8 mouse cellular contexts compared by ENCODE assay signal in the genomic region with DNA sequence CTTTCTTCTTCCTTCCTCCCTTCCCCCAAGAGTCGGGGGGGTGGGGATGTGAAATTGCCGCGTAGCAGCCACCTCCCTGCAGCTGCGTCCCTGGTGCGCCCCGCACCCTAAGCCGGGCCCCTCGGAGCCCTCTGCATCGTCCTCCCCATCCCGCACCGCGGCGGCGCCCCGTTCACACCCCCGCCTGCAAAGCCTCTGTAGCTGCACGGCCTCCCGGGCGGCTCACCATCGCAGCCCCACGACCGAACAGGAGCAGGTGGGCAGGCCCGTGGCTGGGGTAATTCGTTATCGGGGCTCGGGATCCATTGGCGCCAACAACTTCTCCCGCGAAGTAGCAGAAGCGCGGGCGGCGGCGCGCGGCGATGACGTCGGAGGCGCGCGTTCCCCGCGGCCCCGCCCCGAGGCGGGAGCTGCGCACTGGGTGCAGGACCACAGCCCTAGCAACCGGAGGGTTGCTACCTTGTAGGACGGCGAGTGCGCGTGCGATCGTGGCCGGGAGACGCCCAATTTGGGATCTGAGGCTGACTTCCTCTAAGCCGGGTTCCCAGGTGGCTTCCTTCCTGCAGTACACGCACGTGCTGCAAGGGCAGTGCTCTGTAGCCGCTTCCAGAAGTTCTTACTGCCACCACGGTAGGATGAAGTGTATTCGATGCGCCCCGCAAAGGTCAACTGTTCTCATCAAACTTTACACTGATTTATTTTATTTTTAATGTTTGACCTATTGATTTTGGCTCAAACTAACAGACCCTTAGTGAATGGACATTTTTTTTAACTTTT. TPM values are rescaled to one million over a fixed set of nuclear protein-coding genes. Genes with fewer than 3 reads are reported as not detected.
DNase-seq lines count a peak whose midpoint lies in the region; ATAC-seq and TF ChIP-seq lines count a peak whose summit lies in the region.

A gene (minus strand): TSS at position 373 of the 777 bp plus-strand sequence.

- peak; percentile 97 for ATAC-seq in kidney, embryonic 14.5 days (ENCODE audit: low FRiP score, low TSS enrichment)
- ATAC-seq in limb, embryonic 15.5 days (ENCODE audit: insufficient number of reproducible peaks, low FRiP score, low TSS enrichment, low read depth): peak; percentile 96

- peak within 1 kb of the TSS; percentile 99 for H3K4me3 ChIP-seq in bone marrow macrophage, adult 2 months (ENCODE audit: insufficient read depth, low read length)
- peak within 1 kb of the TSS; percentile 82 for H3K4me3 ChIP-seq in embryonic fibroblast, embryonic 13.5 days (ENCODE audit: insufficient read depth, low read length)
- peak within 1 kb of the TSS; percentile 94 for H3K4me3 ChIP-seq in kidney, embryonic 14.5 days (ENCODE audit: low read length)
- H3K4me3 ChIP-seq in limb, embryonic 15.5 days: peak within 1 kb of the TSS; percentile 96

- H3K4me2 ChIP-seq in kidney, embryonic 14.5 days (replicated peaks; ENCODE audit: low read depth, low read length): peak within 1 kb of the TSS; percentile 78
- peak within 1 kb of the TSS; percentile 60 for H3K4me2 ChIP-seq in limb, embryonic 15.5 days

- H3K9me3 ChIP-seq in kidney, embryonic 14.5 days (ENCODE audit: control insufficient read depth, low read length): no peaks in the 10 kb centered on the region
- H3K9me3 ChIP-seq in limb, embryonic 15.5 days: no peaks in the 10 kb centered on the region

- H3K27me3 ChIP-seq in kidney, embryonic 14.5 days (ENCODE audit: control insufficient read depth, insufficient read depth, low read length): no peaks in the 10 kb centered on the region
- H3K27me3 ChIP-seq in limb, embryonic 15.5 days: no peaks in the 10 kb centered on the region

- no peak for TF ChIP-seq CTCF in bone marrow macrophage, adult 2 months (IDR thresholded peaks at IDR 0.05; ENCODE audit: low read depth, low read length)
- no peak for TF ChIP-seq CTCF in embryonic fibroblast, embryonic 13.5 days (IDR thresholded peaks at IDR 0.05; ENCODE audit: borderline replicate concordance, insufficient read depth, low read length)

- H3K27ac ChIP-seq in bone marrow macrophage, adult 2 months (ENCODE audit: insufficient read depth, low read depth, low read length): peak within 1 kb of the TSS; percentile 76
- H3K27ac ChIP-seq in embryonic fibroblast, embryonic 13.5 days (ENCODE audit: insufficient read depth, low read length): no peak within 1 kb of the TSS
- H3K27ac ChIP-seq in kidney, embryonic 14.5 days (ENCODE audit: low read depth, low read length): peak within 1 kb of the TSS; percentile 85
- peak within 1 kb of the TSS; percentile 93 for H3K27ac ChIP-seq in limb, embryonic 15.5 days

- TF ChIP-seq POLR2A in bone marrow macrophage, adult 2 months (IDR thresholded peaks at IDR 0.05; ENCODE audit: borderline replicate concordance, low read depth, low read length): no peak
- TF ChIP-seq POLR2A in embryonic fibroblast, embryonic 13.5 days (IDR thresholded peaks at IDR 0.05; ENCODE audit: low read depth, low read length): peak; percentile 79

- peak within 1 kb of the TSS; percentile 89 for H3K9ac ChIP-seq in kidney, embryonic 14.5 days (ENCODE audit: low read depth, low read length)
- peak within 1 kb of the TSS; percentile 94 for H3K9ac ChIP-seq in limb, embryonic 15.5 days

- WGBS in kidney, embryonic 14.5 days: under 1% methylated on average over 55 of the region's 65 CpGs
- under 1% methylated on average over 60 of the region's 65 CpGs for WGBS in limb, embryonic 15.5 days

- H3K4me1 ChIP-seq in bone marrow macrophage, adult 2 months (ENCODE audit: control insufficient read depth, insufficient read depth, low read length): peaks cover 6% of the 10 kb centered on the region
- peaks cover 6% of the 10 kb centered on the region; the same call in 1 of the 2 replicates for H3K4me1 ChIP-seq in embryonic fibroblast, embryonic 13.5 days (ENCODE audit: control insufficient read depth, insufficient read depth, low read length)
- H3K4me1 ChIP-seq in kidney, embryonic 14.5 days (ENCODE audit: control insufficient read depth, insufficient read depth, low read length): peaks cover 7% of the 10 kb centered on the region; the same call in 1 of the 2 replicates
- peaks cover 13% of the 10 kb centered on the region; the same call in 1 of the 2 replicates for H3K4me1 ChIP-seq in limb, embryonic 15.5 days

- DNase-seq in A20 (ENCODE audit: low read depth, low spot score): peak; percentile 95
- DNase-seq in heart, adult 9 months (ENCODE audit: low spot score in 2 of 2): peak; percentile 86 to 89
- DNase-seq in monocyte, adult 2 months (ENCODE audit: low read depth in 1 of 2, low spot score in 2 of 2): peak; percentile 67 to 80
- DNase-seq in spleen, postnatal 36 days (ENCODE audit: low spot score in 2 of 2): peak; percentile 87 to 89

- H3K36me3 ChIP-seq in kidney, embryonic 14.5 days (ENCODE audit: control insufficient read depth, insufficient read depth, low read length): peaks cover 3% of the 10 kb centered on the region; the same call in 1 of the 2 replicates
- H3K36me3 ChIP-seq in limb, embryonic 15.5 days: peaks cover 9% of the 10 kb centered on the region; the same call in 1 of the 2 replicates

RNA-seq across cellular contexts. Expression of the gene that starts here (rescaled TPM):
- polyA plus RNA-seq in bone marrow macrophage, adult 2 months (2012; ENCODE audit: insufficient read depth, insufficient read length, missing spikeins): 45.4 and 51.0 TPM in 2 replicates
- 50.8 and 63.8 TPM in 2 replicates for polyA plus RNA-seq in embryonic fibroblast, embryonic 13.5 days (2011; ENCODE audit: insufficient read length, low read depth, missing spikeins)
- polyA plus RNA-seq in kidney, embryonic 14.5 days (2014; fragmentation: Nextera tagmentation; extraction: Ambion mirVana): 94.5 and 100 TPM in 2 replicates
- polyA plus RNA-seq in limb, embryonic 15.5 days (2015; fragmentation: Nextera tagmentation; extraction: Ambion mirVana): 85.8 and 98.1 TPM in 2 replicates
